Mouse (Mus musculus): Measurements from ENCODE around the gene Nup214. TPM values are rescaled to one million over a fixed set of nuclear protein-coding genes. Genes with fewer than 3 reads are reported as not detected.

The Nup214 gene
- polyA plus RNA-seq, 1 experiment from 2014 or later = 86.7 TPM

DNA sequence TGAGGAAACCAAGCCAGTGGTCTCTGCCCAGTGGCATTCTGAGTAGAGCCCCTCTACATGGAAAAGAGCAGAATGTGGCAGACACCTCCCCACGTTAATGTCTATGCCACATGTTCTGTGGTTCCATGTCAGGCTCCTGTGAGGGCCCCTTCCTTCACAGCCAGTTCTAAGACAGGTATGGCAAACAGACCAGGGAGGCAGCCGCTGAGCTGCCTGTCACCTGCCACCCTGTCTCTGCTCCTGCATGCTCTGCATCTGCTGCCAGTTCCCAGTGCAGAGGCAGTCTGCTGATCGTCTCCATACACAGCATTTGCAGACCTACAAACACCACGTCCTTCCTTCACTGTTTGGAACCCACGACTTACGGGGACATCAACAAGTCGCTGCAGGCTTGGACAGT, 78.2 kb downstream of the Nup214 start:
- ATAC-seq (ENCODE audit: borderline replicate concordance, extremely low read depth, low FRiP score, low TSS enrichment) = no peak
- no peak overlapping the region for H3K27ac ChIP-seq
- no peaks in the 10 kb centered on the region for H3K4me1 ChIP-seq
- no peak overlapping the region for H3K4me2 ChIP-seq
- H3K27me3 ChIP-seq = no peaks in the 10 kb centered on the region
- no peaks in the 10 kb centered on the region for H3K9me3 ChIP-seq
- 87% methylated on average over 7 of the region's 7 CpGs for whole genome bisulfite sequencing
- H3K9ac ChIP-seq = no peak overlapping the region
- H3K4me3 ChIP-seq = no peak overlapping the region
- H3K36me3 ChIP-seq = peaks cover 47% of the 10 kb centered on the region

DNA sequence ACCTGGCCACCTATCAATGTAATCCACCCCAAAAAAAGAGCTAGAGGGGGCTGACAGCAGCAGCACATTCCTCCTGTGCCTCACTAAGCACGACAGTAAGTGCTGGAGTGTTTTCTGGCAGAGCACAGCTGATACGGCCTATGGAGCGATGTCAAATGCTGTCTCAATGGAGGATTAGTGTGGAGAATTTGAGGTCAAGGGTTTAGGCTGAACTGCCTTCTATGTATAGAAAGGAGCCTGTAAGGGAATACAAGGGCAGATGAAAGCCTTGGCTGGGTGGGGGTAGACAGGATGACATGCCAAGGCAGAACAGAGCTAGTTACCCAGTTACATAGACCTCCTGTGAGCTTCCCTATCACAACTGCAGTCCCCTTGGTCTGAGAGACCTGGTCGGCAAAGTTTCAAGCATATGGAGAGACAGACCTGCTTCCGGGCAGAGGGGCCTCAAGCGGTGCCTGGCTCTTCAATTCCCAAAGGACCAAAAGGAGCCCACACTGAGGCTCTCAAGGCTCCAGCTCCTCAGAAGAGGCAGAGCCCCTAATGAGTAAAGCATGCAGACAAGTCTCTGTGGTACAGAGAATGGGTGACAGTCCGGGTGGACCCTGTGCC, 81.2 kb downstream of the Nup214 start:
- H3K9me3 ChIP-seq = no peaks in the 10 kb centered on the region
- WGBS = 58% methylated on average over 7 of the region's 7 CpGs
- H3K4me2 ChIP-seq = no peak overlapping the region
- no peak overlapping the region for H3K27ac ChIP-seq
- ATAC-seq (ENCODE audit: borderline replicate concordance, extremely low read depth, low FRiP score, low TSS enrichment) = no peak
- no peak overlapping the region for H3K4me3 ChIP-seq
- H3K9ac ChIP-seq = no peak overlapping the region
- no peaks in the 10 kb centered on the region for H3K4me1 ChIP-seq
- no peaks in the 10 kb centered on the region for H3K27me3 ChIP-seq
- H3K36me3 ChIP-seq = peaks cover 20% of the 10 kb centered on the region

DNA sequence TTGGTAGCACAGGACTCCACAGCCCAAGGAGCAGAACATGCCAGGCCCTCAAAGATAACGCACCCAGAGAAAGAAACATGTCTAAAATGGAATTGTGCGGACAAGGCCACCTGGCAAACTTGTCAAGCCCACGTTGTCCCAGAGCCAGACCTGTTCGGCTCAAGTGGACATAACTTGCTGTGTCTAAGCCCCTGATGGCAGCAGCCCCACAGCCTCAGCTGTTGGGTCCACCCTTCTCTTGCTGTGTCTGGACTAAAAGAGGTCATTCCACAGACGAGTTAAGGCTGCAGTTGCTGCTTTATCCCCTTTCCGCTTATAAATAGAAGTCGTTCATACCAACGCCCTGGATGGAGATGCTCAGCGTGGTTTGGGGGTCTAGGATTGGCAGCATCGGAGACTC, 82.3 kb downstream of the Nup214 start:
- H3K4me3 ChIP-seq = no peak overlapping the region
- H3K9ac ChIP-seq = no peak overlapping the region
- H3K27ac ChIP-seq = no peak overlapping the region
- WGBS = 79% methylated on average over 10 of the region's 10 CpGs
- H3K36me3 ChIP-seq = peaks cover 12% of the 10 kb centered on the region
- H3K27me3 ChIP-seq = no peaks in the 10 kb centered on the region
- no peak for ATAC-seq (ENCODE audit: borderline replicate concordance, extremely low read depth, low FRiP score, low TSS enrichment)
- no peak overlapping the region for H3K4me2 ChIP-seq
- H3K4me1 ChIP-seq = no peaks in the 10 kb centered on the region
- H3K9me3 ChIP-seq = no peaks in the 10 kb centered on the region

DNA sequence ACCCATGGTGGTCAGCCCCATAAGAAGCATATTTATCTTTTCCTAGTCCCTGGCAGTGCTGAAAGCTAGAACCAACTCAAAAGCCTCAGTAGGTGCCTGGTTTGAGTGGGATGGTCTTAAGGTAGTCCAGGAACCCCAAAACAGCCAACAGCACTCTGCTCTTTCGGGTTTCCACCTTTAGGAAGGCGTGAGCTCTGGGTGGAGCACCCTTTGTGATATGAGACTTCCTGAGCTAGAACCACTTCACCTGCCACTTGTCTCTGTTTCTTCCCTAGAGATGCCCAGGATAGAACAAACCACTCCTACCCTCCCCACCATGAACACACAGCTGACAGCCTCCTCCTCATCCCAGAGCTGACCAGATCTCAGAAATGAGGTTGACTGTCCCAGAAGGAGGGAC, 83.1 kb downstream of the Nup214 start:
- WGBS = 74% methylated on average over 2 of the region's 2 CpGs
- Histone ChIP-seq H3K27me3 (no peaks in the 10 kb centered on the region), H3K4me2 (no peak overlapping the region), H3K9me3 (no peaks in the 10 kb centered on the region), H3K4me3 (no peak overlapping the region), H3K9ac (no peak overlapping the region), H3K36me3 (peaks cover 6% of the 10 kb centered on the region), H3K27ac (no peak overlapping the region), H3K4me1 (no peaks in the 10 kb centered on the region)
- ATAC-seq (ENCODE audit: borderline replicate concordance, extremely low read depth, low FRiP score, low TSS enrichment) = no peak

DNA sequence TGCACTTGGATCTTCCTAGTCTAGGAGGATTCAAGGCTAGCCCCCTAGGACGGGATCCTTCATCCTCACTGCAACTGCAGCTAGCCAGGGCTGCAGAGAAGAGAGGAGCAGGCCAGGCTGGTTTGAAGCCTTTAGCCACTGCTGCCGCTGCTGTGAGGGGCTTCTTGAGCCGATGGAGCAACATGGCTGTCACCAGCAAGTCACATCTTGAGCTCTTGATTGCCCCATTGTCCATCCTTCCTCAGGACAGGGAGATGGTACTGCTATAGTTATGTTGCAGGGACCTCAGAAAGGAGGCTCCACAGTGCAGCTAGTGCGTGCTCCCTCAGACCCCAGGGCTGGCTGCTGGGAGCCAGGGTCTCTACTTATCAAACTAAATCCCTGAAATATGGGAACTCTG, 83.6 kb downstream of the Nup214 start:
- WGBS = 58% methylated on average over 4 of the region's 4 CpGs
- Histone ChIP-seq H3K9ac (no peak overlapping the region), H3K36me3 (0 out of 2 replicates have a peak, but pooled peaks cover 3% of the 10 kb centered on the region), H3K27me3 (no peaks in the 10 kb centered on the region), H3K4me3 (no peak overlapping the region), H3K4me2 (no peak overlapping the region), H3K27ac (no peak overlapping the region), H3K4me1 (no peaks in the 10 kb centered on the region), H3K9me3 (no peaks in the 10 kb centered on the region)
- no peak for ATAC-seq (ENCODE audit: borderline replicate concordance, extremely low read depth, low FRiP score, low TSS enrichment)

DNA sequence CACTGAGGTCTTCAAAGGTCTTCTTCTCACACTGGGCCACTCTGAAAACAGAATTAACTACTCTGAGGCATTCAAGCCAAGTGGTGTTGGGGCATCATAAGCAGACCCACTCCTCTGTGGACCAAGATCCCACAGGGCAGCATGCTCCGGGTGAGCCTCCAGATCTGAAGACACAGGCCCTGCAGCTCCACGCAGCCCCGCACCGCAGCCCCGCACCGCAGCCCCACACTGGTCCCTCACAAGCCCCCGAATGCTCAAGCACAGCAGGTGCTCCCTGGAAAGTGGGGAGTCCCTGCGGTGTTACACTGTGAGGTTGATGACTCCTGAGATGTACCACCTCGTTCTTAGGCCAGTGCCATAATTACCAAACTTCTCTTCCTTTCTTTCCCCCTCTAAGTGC, 84.0 kb downstream of the Nup214 start:
- Histone ChIP-seq H3K4me1 (no peaks in the 10 kb centered on the region), H3K36me3 (0 out of 2 replicates have a peak, but pooled peaks cover 3% of the 10 kb centered on the region), H3K4me2 (no peak overlapping the region), H3K4me3 (no peak overlapping the region), H3K9me3 (no peaks in the 10 kb centered on the region), H3K27me3 (no peaks in the 10 kb centered on the region), H3K27ac (no peak overlapping the region), H3K9ac (no peak overlapping the region)
- 76% methylated on average over 9 of the region's 9 CpGs for WGBS
- ATAC-seq (ENCODE audit: borderline replicate concordance, extremely low read depth, low FRiP score, low TSS enrichment) = no peak

DNA sequence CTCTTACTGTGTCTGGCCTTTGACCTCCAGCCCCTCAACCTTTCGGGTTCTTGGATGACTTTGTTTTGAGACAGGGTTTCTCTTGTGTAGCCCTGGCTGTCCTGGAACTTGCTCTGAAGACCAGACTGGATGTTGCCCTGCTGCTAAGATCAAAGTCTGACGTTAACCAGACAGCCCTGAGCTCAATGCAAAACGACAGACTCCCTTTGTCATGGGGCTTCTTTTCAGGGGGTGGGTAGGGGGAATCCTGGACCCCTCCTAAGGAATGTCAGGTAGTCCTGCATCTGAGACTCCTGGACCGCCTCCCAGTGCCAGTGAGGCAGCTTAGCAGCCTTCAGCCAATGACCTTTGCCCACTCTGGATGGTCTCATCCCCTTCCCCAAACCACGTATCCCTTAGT, 84.5 kb downstream of the Nup214 start:
- Histone ChIP-seq H3K4me3 (no peak overlapping the region), H3K9ac (no peak overlapping the region), H3K4me2 (no peak overlapping the region), H3K27me3 (no peaks in the 10 kb centered on the region), H3K4me1 (no peaks in the 10 kb centered on the region), H3K36me3 (no peaks in the 10 kb centered on the region), H3K9me3 (no peaks in the 10 kb centered on the region), H3K27ac (no peak overlapping the region)
- WGBS = 37% methylated on average over 5 of the region's 5 CpGs
- ATAC-seq (ENCODE audit: borderline replicate concordance, extremely low read depth, low FRiP score, low TSS enrichment) = no peak

DNA sequence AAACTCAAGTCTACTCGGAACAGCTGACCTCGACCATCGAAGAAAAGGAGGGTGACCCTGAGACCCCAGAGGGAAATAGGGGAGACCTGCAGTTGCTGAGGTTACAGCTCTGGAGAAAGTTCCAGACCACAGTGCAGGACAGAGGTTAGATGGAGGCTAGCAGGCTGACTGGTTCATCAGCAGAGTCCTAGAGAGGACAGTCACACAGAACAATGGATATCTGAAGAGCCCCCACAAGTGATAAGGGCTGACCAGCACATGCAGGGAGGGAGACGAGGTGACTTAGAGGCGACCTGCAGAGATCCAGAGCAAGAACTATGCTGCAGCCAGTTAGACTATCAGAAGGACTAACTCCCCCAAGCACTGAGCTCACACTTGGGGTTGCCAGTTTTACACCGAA, 85.4 kb downstream of the Nup214 start:
- H3K36me3 ChIP-seq = no peaks in the 10 kb centered on the region
- WGBS = 65% methylated on average over 6 of the region's 6 CpGs
- no peaks in the 10 kb centered on the region for H3K9me3 ChIP-seq
- no peaks in the 10 kb centered on the region for H3K4me1 ChIP-seq
- no peak overlapping the region for H3K4me3 ChIP-seq
- H3K27ac ChIP-seq = no peak overlapping the region
- H3K4me2 ChIP-seq = no peak overlapping the region
- ATAC-seq (ENCODE audit: borderline replicate concordance, extremely low read depth, low FRiP score, low TSS enrichment) = no peak
- H3K9ac ChIP-seq = no peak overlapping the region
- no peaks in the 10 kb centered on the region for H3K27me3 ChIP-seq

DNA sequence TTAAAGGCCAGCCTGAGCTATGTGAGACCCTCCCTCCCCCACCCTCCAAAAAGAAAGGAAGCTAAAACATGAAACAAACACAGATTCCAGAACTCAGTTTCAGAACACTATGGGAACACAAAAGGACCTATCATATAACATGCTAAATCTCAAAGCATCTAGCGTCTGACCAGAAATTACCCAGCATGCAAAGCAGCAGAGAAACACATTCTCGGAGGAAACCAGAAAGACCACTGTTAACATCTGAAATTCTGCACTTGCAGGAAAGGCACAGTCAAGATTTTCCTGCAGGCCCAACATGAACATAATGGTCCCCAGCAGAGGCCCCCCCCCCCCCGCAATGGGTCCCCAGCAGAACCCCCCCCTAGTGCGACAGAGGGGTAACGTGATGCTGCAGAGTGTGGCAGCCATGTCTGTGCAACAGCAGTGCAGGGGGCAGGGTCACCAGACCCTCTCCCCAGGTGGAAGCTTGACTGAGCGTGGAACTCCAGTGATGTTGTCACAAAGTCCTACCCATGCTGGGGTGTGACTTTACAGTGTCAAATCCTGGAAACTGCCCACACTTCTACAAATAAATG, 86.1 kb downstream of the Nup214 start:
- H3K4me2 ChIP-seq = no peak overlapping the region
- no peak overlapping the region for H3K9ac ChIP-seq
- H3K27ac ChIP-seq = no peak overlapping the region
- no peaks in the 10 kb centered on the region for H3K27me3 ChIP-seq
- H3K36me3 ChIP-seq = no peaks in the 10 kb centered on the region
- no peaks in the 10 kb centered on the region for H3K4me1 ChIP-seq
- 45% methylated on average over 6 of the region's 6 CpGs for WGBS
- H3K9me3 ChIP-seq = no peaks in the 10 kb centered on the region
- H3K4me3 ChIP-seq = no peak overlapping the region
- no peak for ATAC-seq (ENCODE audit: borderline replicate concordance, extremely low read depth, low FRiP score, low TSS enrichment)

DNA sequence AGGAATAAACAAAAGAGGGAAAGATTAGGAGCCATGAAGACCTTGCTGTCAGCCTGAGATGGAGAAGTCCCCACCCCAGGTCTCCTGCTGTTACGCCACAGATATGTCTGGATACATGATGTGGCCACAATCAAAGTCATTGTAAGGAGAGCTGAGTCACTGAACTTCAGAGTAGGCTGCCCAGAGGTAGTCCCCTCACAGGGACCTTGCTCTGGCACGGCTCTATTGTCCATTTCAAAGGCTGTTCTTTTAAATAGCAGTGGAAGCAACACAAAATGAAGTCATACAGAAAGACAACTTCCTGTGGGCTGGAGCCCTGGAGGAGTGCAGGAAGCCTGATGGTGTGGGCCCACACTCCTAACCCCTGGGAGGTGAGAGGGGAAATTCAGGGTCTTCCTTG, 87.0 kb downstream of the Nup214 start:
- no peaks in the 10 kb centered on the region for H3K4me1 ChIP-seq
- no peak overlapping the region for H3K4me2 ChIP-seq
- H3K36me3 ChIP-seq = no peaks in the 10 kb centered on the region
- ATAC-seq (ENCODE audit: borderline replicate concordance, extremely low read depth, low FRiP score, low TSS enrichment) = no peak
- H3K9ac ChIP-seq = no peak overlapping the region
- H3K27me3 ChIP-seq = no peaks in the 10 kb centered on the region
- WGBS = 50% methylated on average over 2 of the region's 2 CpGs
- H3K4me3 ChIP-seq = no peak overlapping the region
- H3K9me3 ChIP-seq = no peaks in the 10 kb centered on the region
- no peak overlapping the region for H3K27ac ChIP-seq

DNA sequence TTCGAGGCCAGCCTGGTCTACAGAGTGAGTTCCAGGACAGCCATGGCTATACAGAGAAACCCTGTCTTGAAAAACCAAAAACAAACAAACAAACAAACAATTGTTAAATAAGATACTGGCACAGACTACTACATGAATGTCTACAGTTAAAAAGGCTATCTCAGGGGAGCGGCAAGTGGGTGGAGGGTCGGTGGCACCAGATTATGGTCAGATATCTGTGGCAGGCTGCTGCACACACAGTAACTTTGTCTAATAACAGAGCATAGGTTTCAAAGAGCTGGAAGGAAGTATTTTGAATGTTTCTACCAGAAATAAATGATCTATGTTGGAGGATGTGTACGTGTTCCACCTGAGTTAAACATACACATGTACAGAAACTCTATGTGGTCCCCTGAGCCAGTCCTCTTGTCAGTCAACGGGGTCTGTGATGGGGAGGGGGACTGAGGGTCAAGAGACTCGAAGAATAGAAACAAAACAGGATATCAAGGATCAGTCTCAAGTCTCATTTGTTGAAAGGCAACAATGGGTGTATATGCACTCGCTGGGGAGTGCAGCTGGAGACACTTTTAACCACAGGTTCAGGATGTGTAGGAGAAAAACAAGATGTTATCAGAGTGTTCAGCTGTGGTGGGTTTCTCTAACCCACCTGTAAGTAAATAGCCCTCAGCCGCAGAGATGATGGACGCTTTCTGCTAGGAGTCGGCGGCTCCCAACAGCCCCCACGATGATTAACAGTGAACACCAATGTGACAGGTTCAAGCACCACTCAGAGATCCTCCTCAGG, 87.7 kb downstream of the Nup214 start:
- Histone ChIP-seq H3K9me3 (no peaks in the 10 kb centered on the region), H3K27ac (no peak overlapping the region), H3K36me3 (no peaks in the 10 kb centered on the region), H3K4me3 (no peak overlapping the region), H3K4me1 (no peaks in the 10 kb centered on the region), H3K27me3 (no peaks in the 10 kb centered on the region), H3K9ac (no peak overlapping the region), H3K4me2 (no peak overlapping the region)
- WGBS = 43% methylated on average over 12 of the region's 12 CpGs
- no peak for ATAC-seq (ENCODE audit: borderline replicate concordance, extremely low read depth, low FRiP score, low TSS enrichment)

DNA sequence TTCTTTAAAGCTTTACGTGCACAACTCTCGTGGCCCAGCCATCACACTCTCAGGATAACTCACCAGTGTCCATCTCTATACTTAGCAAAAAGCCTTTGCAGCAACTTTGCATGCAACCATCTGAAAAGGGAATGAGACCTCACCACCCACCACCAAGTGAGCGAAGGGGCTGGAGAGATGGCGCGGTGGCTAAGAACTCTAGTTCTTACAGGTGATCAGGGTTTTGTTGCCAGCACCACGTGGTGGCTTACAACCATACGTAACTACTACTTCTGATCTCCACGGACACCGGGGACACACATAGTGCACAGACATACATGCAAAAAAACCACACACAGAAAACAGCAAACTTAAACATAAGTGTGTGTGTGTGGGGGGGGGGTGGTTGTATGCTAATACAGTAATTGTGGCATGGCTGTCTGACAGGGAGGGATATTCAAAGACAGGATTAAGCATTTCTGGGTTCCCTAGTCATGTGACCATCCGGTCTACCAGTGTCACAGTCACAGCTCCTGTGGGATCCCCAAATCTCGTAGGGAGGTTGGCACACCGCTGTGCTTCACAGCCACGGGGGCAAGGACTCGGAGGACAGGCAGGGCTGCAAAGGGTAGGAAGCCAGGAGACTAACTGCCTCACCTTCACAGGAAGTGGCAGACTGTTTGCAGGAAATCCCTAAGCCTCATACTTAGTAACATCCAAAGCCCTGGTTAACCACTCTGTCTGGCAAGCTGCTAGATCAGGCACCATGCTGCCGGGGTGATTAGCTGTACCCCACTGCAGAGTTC, 88.6 kb downstream of the Nup214 start:
- Histone ChIP-seq H3K27ac (no peak overlapping the region), H3K36me3 (no peaks in the 10 kb centered on the region), H3K9ac (no peak overlapping the region), H3K9me3 (no peaks in the 10 kb centered on the region), H3K27me3 (no peaks in the 10 kb centered on the region), H3K4me1 (no peaks in the 10 kb centered on the region), H3K4me2 (no peak overlapping the region), H3K4me3 (no peak overlapping the region)
- 73% methylated on average over 15 of the region's 15 CpGs for WGBS
- ATAC-seq (ENCODE audit: borderline replicate concordance, extremely low read depth, low FRiP score, low TSS enrichment) = no peak
